Mouse (Mus musculus): ENCODE measurements around the gene Ankrd65. TPM values are rescaled to one million over a fixed set of nuclear protein-coding genes. Genes with fewer than 3 reads are reported as not detected.
A peak's percentile ranks its signal among the peaks of the same experiment; 100 is the strongest.

The Ankrd65 gene
- total RNA-seq, 2 experiments from 2014 or later, result not detected

- ATAC-seq (ENCODE audit: poor library complexity, severe bottlenecking), result peak; percentile 100
Measured at GRCm38 (mm10) chr4:155811929-155812664, 21.9 kb downstream of the Ankrd65 start, which contains the start of gene Ccnl2. TSS of gene Ccnl2 (plus strand) at chr4:155812489.

- ATAC-seq (ENCODE audit: poor library complexity, severe bottlenecking), result peak; percentile 16; the same call in 1 of the 2 replicates
Measured at GRCm38 (mm10) chr4:155812665-155813181, 22.5 kb downstream of the Ankrd65 start.

- ATAC-seq (ENCODE audit: poor library complexity, severe bottlenecking), result no peak
Measured at GRCm38 (mm10) chr4:155817533-155817932, 27.3 kb downstream of the Ankrd65 start.

GRCm38 (mm10) chr4:155821025-155821424 is 30.8 kb downstream of the Ankrd65 start:
- no peak for ATAC-seq (ENCODE audit: poor library complexity, severe bottlenecking)

GRCm38 (mm10) chr4:155823443-155823842 is 33.2 kb downstream of the Ankrd65 start:
- no peak for ATAC-seq (ENCODE audit: poor library complexity, severe bottlenecking)

GRCm38 (mm10) chr4:155829866-155830265 is 39.6 kb downstream of the Ankrd65 start:
- ATAC-seq (ENCODE audit: poor library complexity, severe bottlenecking), result no peak

GRCm38 (mm10) chr4:155830596-155830995 is 40.4 kb downstream of the Ankrd65 start:
- no peak for ATAC-seq (ENCODE audit: poor library complexity, severe bottlenecking)

GRCm38 (mm10) chr4:155831205-155831766 is 41.0 kb downstream of the Ankrd65 start, which contains the start of gene Aurkaip1:
TSS of gene Aurkaip1 (plus strand) at chr4:155831272.
- ATAC-seq (ENCODE audit: poor library complexity, severe bottlenecking), result peak; percentile 85

GRCm38 (mm10) chr4:155831831-155832230 is 41.6 kb downstream of the Ankrd65 start:
- ATAC-seq (ENCODE audit: poor library complexity, severe bottlenecking), result peak; percentile 33

GRCm38 (mm10) chr4:155832321-155832720 is 42.1 kb downstream of the Ankrd65 start:
- ATAC-seq (ENCODE audit: poor library complexity, severe bottlenecking), result no peak

GRCm38 (mm10) chr4:155833234-155833633 is 43.0 kb downstream of the Ankrd65 start:
- peak; percentile 49 for ATAC-seq (ENCODE audit: poor library complexity, severe bottlenecking)

GRCm38 (mm10) chr4:155833836-155834235 is 43.6 kb downstream of the Ankrd65 start:
- peak; percentile 22 for ATAC-seq (ENCODE audit: poor library complexity, severe bottlenecking)

- peak; percentile 41 for ATAC-seq (ENCODE audit: poor library complexity, severe bottlenecking)
Measured at GRCm38 (mm10) chr4:155837404-155838010, 47.3 kb downstream of the Ankrd65 start.

- no peak for ATAC-seq (ENCODE audit: poor library complexity, severe bottlenecking)
Measured at GRCm38 (mm10) chr4:155838187-155839153, 48.2 kb downstream of the Ankrd65 start.

GRCm38 (mm10) chr4:155839483-155839910 is 49.3 kb downstream of the Ankrd65 start, which contains the start of gene Mxra8:
TSS of gene Mxra8 (plus strand) at chr4:155839680.
- no peak for ATAC-seq (ENCODE audit: poor library complexity, severe bottlenecking)

- no peak for ATAC-seq (ENCODE audit: poor library complexity, severe bottlenecking)
Measured at GRCm38 (mm10) chr4:155840076-155841002, 50.1 kb downstream of the Ankrd65 start.

GRCm38 (mm10) chr4:155841003-155841454 is 50.8 kb downstream of the Ankrd65 start:
- ATAC-seq (ENCODE audit: poor library complexity, severe bottlenecking), result peak; percentile 76

- ATAC-seq (ENCODE audit: poor library complexity, severe bottlenecking), result 0 out of 2 replicates have a peak, but pooled peaks have one; percentile 1
Measured at GRCm38 (mm10) chr4:155841651-155842270, 51.5 kb downstream of the Ankrd65 start.

Data from megakaryocyte, adult 5-6 weeks (primary cell).